Mouse (Mus musculus) c-Kit-positive CD71-positive TER-119-negative erythroid progenitor cells, embryonic 14.5 days (primary cell): Measurements from ENCODE around the gene Lilra5.
"Not testable (repeated sequence)": the region's sequence is repeated elsewhere in the genome, so short reads cannot be mapped to it uniquely, and the experiment has no call there.

Experiments used
- DNase-seq: peaks from one replicate; pipeline ENCODE4 v3.0.0-alpha.2; 2013; ENCODE audit warnings: low read depth

Gene Lilra5

DNA sequence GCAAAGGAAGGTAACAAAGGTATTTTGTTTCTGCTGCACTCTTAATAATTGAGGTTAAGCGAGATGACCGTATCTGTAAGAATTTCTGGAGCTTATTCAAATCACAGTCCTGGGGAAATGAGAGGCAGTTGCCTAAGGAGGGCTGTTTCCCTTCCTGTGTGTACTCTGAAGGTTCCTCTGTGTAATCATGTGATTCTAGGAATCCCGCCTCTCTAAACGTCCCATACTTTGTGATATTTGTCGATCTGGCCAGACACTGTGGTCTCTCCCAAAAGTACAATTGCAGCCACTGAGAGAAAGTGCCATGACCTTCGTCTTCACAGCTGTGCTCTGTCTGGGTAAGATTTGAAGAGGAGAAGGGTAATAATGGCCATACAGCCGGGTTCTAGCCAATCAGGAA is at the start of gene Lilra5:
Gene Lilra5, plus strand, starts transcription at position 301 of the 400 bp plus-strand sequence.
- no peak for DNase-seq

DNA sequence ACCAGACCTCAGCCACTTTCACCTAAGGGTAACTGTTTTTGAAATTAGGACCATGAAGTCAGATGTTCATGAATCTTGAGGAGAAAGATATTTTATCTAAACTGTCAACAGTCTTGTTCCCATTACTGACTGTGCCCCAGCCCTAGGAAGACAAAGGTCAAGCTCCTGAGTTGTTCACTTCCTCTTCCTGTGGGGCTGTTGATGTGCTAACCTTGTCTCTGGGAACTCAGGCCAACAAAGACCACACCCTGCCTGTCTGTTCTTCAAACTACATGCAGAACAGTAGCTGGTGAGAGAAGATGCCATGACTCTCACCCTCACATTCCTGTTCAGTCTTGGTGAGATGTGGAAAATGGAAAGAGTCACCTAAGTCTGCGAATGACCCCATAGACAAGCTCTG is 30.4 kb upstream of the Lilra5 start:
- no peak for DNase-seq

GRCm38 (mm10) chr7:4208626-4209025 is 28.9 kb upstream of the Lilra5 start:
- DNase-seq, result no peak

DNA sequence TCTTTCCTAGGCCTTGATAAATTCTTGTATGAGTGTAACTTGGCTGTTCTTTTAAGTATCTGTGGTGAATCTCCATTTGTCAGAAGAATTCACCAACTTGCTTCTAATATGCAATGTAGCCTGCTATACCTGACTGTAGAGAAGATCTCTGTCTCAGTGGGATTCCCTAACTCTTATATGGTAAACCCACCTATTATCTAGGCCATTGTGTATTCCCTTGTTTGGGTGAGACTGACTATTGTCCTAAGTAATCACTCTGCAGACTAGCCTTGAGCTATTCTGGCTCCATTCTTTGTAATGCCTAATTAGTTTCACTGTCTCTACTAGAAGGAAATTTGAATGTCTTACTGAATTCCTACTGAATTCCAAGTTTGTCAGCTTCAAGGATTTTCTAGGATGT is 24.1 kb upstream of the Lilra5 start:
- DNase-seq, result not testable (repeated sequence)

DNA sequence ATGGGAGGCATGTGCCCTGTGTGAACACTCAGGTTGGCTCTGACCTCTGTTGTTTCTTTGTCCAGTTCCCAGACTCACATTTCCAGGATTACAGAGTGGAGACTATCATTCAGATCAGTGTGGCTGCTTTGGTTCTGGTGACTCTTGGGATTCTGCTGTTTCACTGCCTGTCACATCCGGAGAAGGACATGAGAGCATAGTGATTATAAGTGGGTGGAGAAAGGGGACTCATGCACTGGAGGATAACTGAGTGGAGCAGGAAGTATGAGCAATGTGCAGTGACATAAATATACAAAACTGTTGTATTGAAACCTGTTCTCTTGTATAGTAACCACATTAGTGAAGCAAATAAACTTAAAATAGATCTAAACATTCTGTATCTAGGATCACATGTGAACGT is 22.2 kb upstream of the Lilra5 start:
- DNase-seq, result no peak

- no peak for DNase-seq
These were observed 21.7 kb upstream of the Lilra5 start for GRCm38 (mm10) chr7:4215805-4216204.

DNA sequence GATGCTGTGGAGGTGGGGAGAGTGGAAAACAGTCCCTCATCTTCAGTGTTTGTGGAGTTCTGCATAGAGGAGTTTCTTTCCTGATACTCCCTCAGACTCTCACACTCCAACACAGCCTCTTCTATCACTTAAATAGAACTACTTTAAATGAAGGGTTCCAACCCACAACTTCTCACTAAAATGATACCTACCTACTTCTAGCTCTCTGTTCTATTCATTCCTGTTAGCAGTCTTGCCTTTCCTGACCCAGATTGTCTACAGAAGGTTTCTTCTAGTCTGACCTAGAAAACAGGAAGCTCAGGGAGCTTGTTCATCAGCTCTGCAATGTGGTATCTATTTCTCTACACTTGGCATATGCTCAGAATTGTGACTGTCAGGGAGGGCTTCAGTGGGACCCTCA is 2.0 kb upstream of the Lilra5 start:
- DNase-seq, result no peak

DNA sequence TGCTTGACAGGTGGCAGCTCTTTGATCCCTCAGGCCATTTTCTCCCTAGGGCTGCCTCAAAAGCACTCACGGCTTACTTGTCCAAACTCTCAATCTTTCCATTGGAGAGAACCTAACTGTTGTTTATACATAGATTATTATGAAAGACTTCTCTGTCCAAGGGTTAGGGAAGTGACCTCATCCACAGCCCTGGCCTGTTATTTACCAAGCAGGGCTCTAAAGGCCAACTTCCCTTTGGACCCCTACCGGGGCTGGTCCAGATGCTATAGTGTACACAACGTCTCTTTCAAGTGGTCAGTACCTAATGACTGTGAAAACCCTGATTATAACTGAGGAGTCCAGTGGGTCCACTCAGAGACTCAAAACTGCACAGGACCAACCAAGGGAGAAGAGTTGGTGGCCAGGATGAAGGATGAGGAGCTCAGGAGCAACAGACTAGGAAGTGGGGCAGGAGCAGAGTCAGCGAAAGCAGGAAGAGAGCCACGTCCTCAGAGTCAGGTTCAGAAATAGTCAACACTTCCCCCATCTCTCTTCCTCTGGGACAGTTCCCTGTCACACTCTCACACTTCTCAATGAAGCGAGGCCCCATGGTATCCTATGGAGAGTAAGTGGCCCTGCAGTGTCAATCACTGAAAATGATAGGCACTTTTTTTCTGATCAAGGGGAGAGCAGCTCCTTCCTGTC is 1.6 kb downstream of the Lilra5 start:
- DNase-seq, result no peak

- DNase-seq, result not testable (repeated sequence)
These were observed 13.7 kb downstream of the Lilra5 start for GRCm38 (mm10) chr7:4251211-4251610.

- DNase-seq, result not testable (repeated sequence)
These were observed 18.5 kb downstream of the Lilra5 start for GRCm38 (mm10) chr7:4256060-4256459.

DNA sequence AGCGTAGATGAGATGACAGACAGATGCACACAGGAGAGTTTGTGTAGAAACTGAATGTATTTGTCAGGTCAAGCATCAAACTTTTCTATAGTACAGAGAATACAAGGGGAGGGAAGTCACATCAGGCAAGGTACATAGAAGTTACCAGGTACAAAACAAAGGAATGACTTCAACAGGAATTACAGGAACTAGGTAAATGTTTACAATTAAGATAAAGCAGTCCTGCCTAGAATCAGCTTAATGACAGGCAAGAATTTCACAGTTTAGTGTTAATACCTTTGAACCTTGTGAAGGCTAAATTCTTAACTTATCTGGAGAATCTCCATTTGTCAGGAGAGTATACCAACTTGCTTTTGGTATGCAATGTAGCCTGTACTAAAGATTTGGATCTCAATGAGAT is 23.0 kb downstream of the Lilra5 start:
- DNase-seq, result not testable (repeated sequence)

DNA sequence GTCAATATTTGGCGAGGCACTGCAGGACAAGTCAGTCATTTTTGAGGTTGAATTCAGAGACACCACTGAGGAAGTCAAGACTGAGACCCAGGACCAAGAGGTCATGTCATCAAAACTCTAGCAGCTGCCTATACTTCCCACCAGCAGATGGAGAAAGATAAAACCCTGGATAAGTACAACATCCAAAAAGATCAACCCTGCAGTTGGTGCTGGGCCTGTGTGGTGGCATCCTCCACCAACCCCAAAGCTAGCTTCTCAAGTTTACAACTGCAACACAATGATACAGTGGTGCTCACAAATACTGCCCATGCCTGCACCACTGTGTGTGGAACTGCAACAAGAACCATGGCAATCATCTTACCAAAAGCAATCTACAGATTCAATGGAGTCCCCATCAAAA is 34.6 kb downstream of the Lilra5 start:
- DNase-seq, result not testable (repeated sequence)

DNA sequence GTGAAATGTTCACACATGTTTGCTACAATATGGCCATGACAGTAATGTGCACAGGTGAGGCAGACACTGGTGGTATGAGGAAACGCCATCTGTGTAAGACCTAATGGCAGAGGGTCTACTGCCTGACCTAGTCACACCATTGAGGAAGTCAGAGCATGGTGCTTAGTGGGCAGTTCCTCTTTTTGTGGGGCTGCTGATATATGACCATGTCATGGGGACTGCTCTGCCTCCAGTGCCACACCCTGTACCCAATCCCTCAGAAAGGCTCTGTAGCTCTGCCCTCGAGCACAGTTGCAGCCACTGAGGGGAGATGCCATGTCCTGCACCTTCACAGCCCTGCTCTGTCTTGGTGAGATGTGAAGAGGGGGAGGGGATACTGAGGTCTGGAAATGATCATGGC is 36.3 kb downstream of the Lilra5 start:
- not testable (repeated sequence) for DNase-seq

- not testable (repeated sequence) for DNase-seq
These were observed 37.9 kb downstream of the Lilra5 start for GRCm38 (mm10) chr7:4275500-4275899.

- DNase-seq, result no peak
These were observed 55.1 kb downstream of the Lilra5 start for GRCm38 (mm10) chr7:4292638-4293037.
